Mouse (Mus musculus) right cerebral cortex, postnatal 4 days (tissue): ENCODE measurements around the gene Glod4.

Experiments used
- DNase-seq: peaks from one replicate; pipeline ENCODE4 v3.0.0-alpha.2; 2022

Gene Glod4

DNA sequence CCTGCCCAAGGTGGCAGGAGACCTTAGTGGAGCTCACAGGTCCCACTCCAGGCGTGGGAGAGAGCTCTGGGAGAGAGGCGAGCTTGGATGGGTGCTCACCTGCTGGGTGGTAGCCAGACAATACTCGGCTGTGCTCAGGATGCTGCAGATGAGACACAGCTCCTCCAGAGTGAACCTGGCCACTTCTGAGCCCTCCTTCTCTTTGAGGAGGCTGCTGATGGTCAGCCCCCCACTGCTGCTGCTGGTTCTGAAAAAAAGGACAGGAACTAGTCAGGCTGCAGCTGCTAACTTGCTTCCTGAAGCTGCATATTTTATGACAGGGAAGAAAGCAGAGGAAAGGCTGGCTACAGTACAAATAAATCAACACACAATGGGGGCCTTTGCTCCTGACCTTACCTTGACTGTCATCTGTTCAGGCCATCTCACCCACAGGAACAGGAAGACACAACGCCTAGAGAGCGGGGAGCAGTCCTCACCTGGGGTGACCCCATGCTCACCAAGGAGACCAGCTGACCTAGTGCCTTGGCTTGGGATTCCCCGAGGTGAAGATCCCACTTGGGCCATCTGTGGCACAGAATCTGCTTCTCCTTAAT, 162.4 kb downstream of the Glod4 start:
- DNase-seq, result no peak

DNA sequence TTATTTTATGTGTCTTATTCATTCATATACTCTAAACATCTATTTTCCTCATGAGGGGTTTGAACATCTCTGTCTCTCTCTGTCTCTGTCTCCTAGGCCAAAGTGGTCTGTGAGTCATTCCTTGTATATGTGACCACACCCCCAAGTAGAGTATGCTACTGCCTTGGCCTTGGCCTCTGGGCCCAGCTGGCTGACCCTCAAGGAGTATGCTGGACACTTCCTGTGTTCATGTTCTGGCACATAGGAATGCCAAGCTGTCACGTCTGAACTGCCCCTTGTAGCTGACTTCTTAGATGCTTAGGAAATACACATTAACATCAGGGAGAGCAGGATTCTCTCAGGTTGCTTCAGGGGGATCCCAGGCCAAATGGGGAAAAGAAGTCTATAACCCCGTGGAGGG, 163.2 kb downstream of the Glod4 start:
- no peak for DNase-seq

DNA sequence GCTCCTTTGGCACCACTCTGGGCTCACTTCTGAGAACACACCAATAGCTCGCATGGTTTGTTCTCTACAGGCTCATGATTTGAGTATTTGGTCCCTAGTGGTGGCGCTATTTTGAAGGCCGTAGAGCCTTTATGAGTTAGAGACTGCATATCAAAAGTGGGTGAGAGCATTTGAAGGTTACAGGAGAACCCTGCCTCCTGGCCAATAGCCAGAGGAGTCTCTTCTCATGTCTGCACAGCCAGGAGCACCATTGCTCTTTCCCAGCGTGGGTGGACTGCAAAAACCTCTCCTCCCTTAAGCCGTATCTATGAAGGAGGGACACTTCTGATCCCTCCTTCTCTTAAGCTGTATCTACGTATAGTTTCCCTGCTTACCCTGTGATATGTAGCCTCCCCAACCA, 166.2 kb downstream of the Glod4 start:
- DNase-seq, result no peak

DNA sequence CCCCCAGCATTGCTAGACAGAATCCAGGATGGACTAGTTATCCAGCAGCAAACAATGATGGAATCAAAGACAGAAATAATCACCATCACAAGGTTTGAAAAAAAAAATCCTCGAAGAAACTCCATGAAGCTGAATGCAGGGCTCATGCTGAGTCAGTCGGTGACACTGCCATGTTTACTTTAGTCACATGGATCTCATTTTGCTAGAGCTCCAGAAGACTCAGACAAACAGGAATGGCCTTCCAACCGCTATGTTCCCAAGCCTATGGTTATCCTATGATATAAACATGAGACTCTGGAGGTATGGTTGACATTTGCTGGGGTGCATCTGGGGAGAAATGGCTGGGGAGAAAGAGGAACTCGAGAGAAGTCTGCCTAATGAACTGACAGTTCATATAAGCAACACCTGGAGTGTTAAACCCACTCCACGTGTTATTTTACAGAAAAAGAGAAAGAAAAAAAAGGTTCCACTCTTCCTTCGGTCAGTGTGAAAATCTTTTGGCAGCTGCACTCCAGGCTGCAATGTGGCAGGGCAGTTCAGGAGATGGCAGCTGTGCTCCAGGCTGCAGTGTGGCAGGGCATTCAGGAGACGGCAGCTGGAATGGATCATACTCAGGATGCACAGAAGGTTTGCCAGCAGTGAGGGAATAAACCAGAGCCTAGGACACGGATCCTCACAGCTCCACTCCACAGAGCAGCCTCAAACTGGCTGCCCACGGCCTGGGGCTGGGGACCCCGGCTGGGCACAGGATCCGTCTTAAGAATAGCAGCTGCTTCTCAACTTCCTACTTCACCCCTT, 169.0 kb downstream of the Glod4 start:
- no peak for DNase-seq
